Mouse (Mus musculus) MEL (cell line): ENCODE measurements at regions not wholly inside any gene's neighbourhood (a gene's known extent, or its start where the extent isn't known, plus 50 kb on each side); places are given as distances from the start of the nearest gene placed in this dataset.

Experiments
- DNase-seq: peaks from one replicate; pipeline ENCODE4 v3.0.0; 2011; ENCODE audit warnings: low read depth, low spot score
- H3K27ac ChIP-seq: 2 replicates; pipeline ENCODE4 v1.5.1; 2012; ENCODE audit warnings: low read depth, mild to moderate bottlenecking, control low read depth, low read length, moderate library complexity; ENCODE audit not compliant: control insufficient read depth
- H3K27me3 ChIP-seq, 2 experiments: fragments of 150-350 bp in 1 of 2; sonication (generic) in 1 of 2; 2 replicates each; pipeline ENCODE4 v1.6.1; 2012; ENCODE audit warnings: low read length in 2 of 2, mild to moderate bottlenecking in 2 of 2, improper control_type of control experiment in 1 of 2, moderate library complexity in 1 of 2; ENCODE audit not compliant: insufficient read depth in 2 of 2, control insufficient read depth in 1 of 2
- H3K36me3 ChIP-seq, 2 experiments: 2 replicates each; pipeline ENCODE4 v1.6.1; 2012 to 2014; ENCODE audit warnings: low read length in 2 of 2, improper control_type of control experiment in 1 of 2, inconsistent platforms in 1 of 2, mild to moderate bottlenecking in 1 of 2; ENCODE audit not compliant: insufficient read depth in 2 of 2, control insufficient read depth in 1 of 2
- H3K4me1 ChIP-seq, 2 experiments: fragments of 150-350 bp in 1 of 2; sonication (generic) in 1 of 2; 2 replicates each; pipeline ENCODE4 v1.6.1; 2012; ENCODE audit warnings: low read length in 2 of 2, improper control_type of control experiment in 1 of 2, mild to moderate bottlenecking in 1 of 2; ENCODE audit not compliant: insufficient read depth in 2 of 2, control insufficient read depth in 1 of 2
- H3K4me3 ChIP-seq, 2 experiments: fragments of 150-350 bp in 1 of 2; sonication (generic) in 1 of 2; 2 replicates each; pipeline ENCODE4 v1.5.1; 2012; ENCODE audit warnings: low read depth in 2 of 2, low read length in 2 of 2, mild to moderate bottlenecking in 2 of 2, moderate library complexity in 2 of 2, control low read depth in 1 of 2, improper control_type of control experiment in 1 of 2; ENCODE audit not compliant: control insufficient read depth in 1 of 2, insufficient read depth in 1 of 2
- H3K79me2 ChIP-seq: 2 replicates; pipeline ENCODE4 v1.6.1; 2012; ENCODE audit warnings: mild to moderate bottlenecking, low read length, moderate library complexity; ENCODE audit not compliant: control insufficient read depth, poor library complexity, insufficient read depth
- H3K9ac ChIP-seq: 2 replicates; pipeline ENCODE4 v1.6.1; 2012; ENCODE audit warnings: low read depth, mild to moderate bottlenecking, control low read depth, low read length, moderate library complexity; ENCODE audit not compliant: control insufficient read depth, poor library complexity, severe bottlenecking
- H3K9me3 ChIP-seq: fragments of 150-350 bp; sonication (generic); replicated peaks from 2 replicates; pipeline ENCODE4 v1.6.1; 2012; ENCODE audit warnings: mild to moderate bottlenecking, low read length, improper control_type of control experiment, moderate library complexity; ENCODE audit not compliant: insufficient read depth
- BHLHE40 ChIP-seq: IDR thresholded peaks from 2 replicates; pipeline ENCODE4 v1.6.1; 2012; ENCODE audit warnings: low read depth, mild to moderate bottlenecking, inconsistent platforms, low read length, improper control_type of control experiment, borderline replicate concordance
- CHD1 ChIP-seq: IDR thresholded peaks from 2 replicates; pipeline ENCODE4 v1.6.1; 2012; ENCODE audit warnings: low read depth, mild to moderate bottlenecking, inconsistent platforms, low read length, improper control_type of control experiment
- CHD2 ChIP-seq: IDR thresholded peaks from 2 replicates; pipeline ENCODE4 v1.6.1; 2011; ENCODE audit warnings: low read length, improper control_type of control experiment
- CTCF ChIP-seq, 3 experiments: IDR thresholded peaks in 2 of 3; conservative IDR thresholded peaks in 1 of 3; 2 replicates each; pipeline ENCODE4 v1.5.1; 2011 to 2012; ENCODE audit warnings: low read length in 3 of 3, low read depth in 2 of 3, mild to moderate bottlenecking in 2 of 3, improper control_type of control experiment in 1 of 3, inconsistent platforms in 1 of 3, mixed read lengths in 1 of 3, moderate library complexity in 1 of 3; ENCODE audit not compliant: control insufficient read depth in 1 of 3, insufficient read depth in 1 of 3, poor library complexity in 1 of 3, severe bottlenecking in 1 of 3
- E2F4 ChIP-seq: IDR thresholded peaks from 2 replicates; pipeline ENCODE4 v1.6.1; 2011; ENCODE audit warnings: low read depth, low read length, improper control_type of control experiment, borderline replicate concordance
- ELF1 ChIP-seq: IDR thresholded peaks from 2 replicates; pipeline ENCODE4 v1.6.1; 2014; ENCODE audit warnings: low read depth, mild to moderate bottlenecking, inconsistent platforms, low read length, improper control_type of control experiment, moderate library complexity
- ETS1 ChIP-seq: IDR thresholded peaks from 2 replicates; pipeline ENCODE4 v1.6.1; 2012; ENCODE audit warnings: low read depth, mild to moderate bottlenecking, inconsistent platforms, low read length, improper control_type of control experiment, moderate library complexity
- GABPA ChIP-seq: IDR thresholded peaks from 2 replicates; pipeline ENCODE4 v1.6.1; 2012; ENCODE audit warnings: low read depth, mild to moderate bottlenecking, inconsistent platforms, low read length, improper control_type of control experiment, moderate library complexity
- GATA1 ChIP-seq: IDR thresholded peaks from 2 replicates; pipeline ENCODE4 v1.6.1; 2011; ENCODE audit warnings: low read depth, low read length, improper control_type of control experiment
- HCFC1 ChIP-seq: IDR thresholded peaks from 2 replicates; pipeline ENCODE4 v1.6.1; 2012; ENCODE audit warnings: low read depth, mild to moderate bottlenecking, inconsistent platforms, low read length, improper control_type of control experiment, moderate library complexity
- MAFK ChIP-seq: IDR thresholded peaks from 2 replicates; pipeline ENCODE4 v1.6.1; 2011; ENCODE audit warnings: low read depth, mild to moderate bottlenecking, low read length, improper control_type of control experiment, borderline replicate concordance
- MXI1 ChIP-seq: IDR thresholded peaks from 2 replicates; pipeline ENCODE4 v1.6.1; 2011; ENCODE audit warnings: mild to moderate bottlenecking, low read depth, low read length, improper control_type of control experiment
- MYC ChIP-seq: IDR thresholded peaks from 2 replicates; pipeline ENCODE4 v1.6.1; 2011; ENCODE audit warnings: low read depth, mild to moderate bottlenecking, low read length, improper control_type of control experiment, moderate library complexity
- POLR2A ChIP-seq, 2 experiments: IDR thresholded peaks; 2 replicates each; pipeline ENCODE4 v1.6.1; 2011 to 2012; ENCODE audit warnings: low read length in 2 of 2, mild to moderate bottlenecking in 2 of 2, control low read depth in 1 of 2, improper control_type of control experiment in 1 of 2, low read depth in 1 of 2, moderate library complexity in 1 of 2; ENCODE audit not compliant: control insufficient read depth in 1 of 2, insufficient read depth in 1 of 2, poor library complexity in 1 of 2
- POLR2AphosphoS2 ChIP-seq: IDR thresholded peaks from 2 replicates; pipeline ENCODE4 v1.6.1; 2011; ENCODE audit warnings: low read length, improper control_type of control experiment
- SIN3A ChIP-seq: IDR thresholded peaks from 2 replicates; pipeline ENCODE4 v1.6.1; 2012; ENCODE audit warnings: low read length, improper control_type of control experiment, inconsistent platforms
- TBP ChIP-seq: IDR thresholded peaks from 2 replicates; pipeline ENCODE4 v1.8.0; 2011; ENCODE audit warnings: low read depth, low read length, improper control_type of control experiment
- USF1 ChIP-seq: IDR thresholded peaks from 2 replicates; pipeline ENCODE4 v1.6.1; 2014; ENCODE audit warnings: low read depth, mild to moderate bottlenecking, inconsistent platforms, low read length, improper control_type of control experiment, moderate library complexity
- ZKSCAN1 ChIP-seq: IDR thresholded peaks from 2 replicates; pipeline ENCODE4 v1.6.1; 2012; ENCODE audit warnings: low read depth, mild to moderate bottlenecking, inconsistent platforms, low read length, improper control_type of control experiment, moderate library complexity
- ZMIZ1 ChIP-seq: IDR thresholded peaks from 2 replicates; pipeline ENCODE4 v1.6.1; 2012; ENCODE audit warnings: low read depth, mild to moderate bottlenecking, inconsistent platforms, low read length, improper control_type of control experiment, moderate library complexity

DNA sequence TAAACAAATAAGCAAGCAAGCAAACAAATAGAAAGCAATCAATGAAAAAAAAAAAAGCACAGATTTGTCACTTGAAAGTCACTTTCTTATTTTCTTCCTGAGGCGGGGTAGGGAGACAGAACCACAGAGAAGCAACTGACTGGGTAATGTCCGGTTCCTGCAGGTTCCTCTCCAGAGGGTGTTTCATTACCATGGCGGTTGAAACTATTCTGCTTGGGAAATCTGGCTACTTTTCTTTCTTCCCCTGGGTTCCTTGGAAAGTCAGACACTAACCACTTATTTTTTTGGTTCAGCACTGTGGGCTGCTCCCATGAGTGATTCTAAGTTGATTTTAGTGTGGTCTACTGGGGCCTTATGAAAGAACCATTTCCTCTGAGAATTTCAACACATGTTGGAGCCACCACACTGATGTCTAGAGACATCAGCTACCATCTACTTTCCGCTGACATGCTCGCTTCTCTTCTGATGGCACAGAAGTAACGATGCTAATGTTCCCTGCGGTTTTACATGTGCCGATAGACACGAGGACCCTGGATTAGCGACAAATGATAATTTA lies 124.3 kb upstream of the L3mbtl4 start:
- no peak for DNase-seq
- Histone ChIP-seq H3K9me3 (no peaks in the 10 kb centered on the region), H3K79me2 (no peaks in the 10 kb centered on the region), H3K36me3 (no peaks in the 10 kb centered on the region), H3K27me3 (no peaks in the 10 kb centered on the region), H3K4me1 (no peaks in the 10 kb centered on the region), H3K27ac (no peak overlapping the region), H3K4me3 (no peak overlapping the region), H3K9ac (no peak overlapping the region)
- no peak for TF ChIP-seq BHLHE40
- no peak for TF ChIP-seq POLR2A (IDR thresholded peaks at IDR 0.05; ENCODE audit: control insufficient read depth in 1 of 2, insufficient read depth in 1 of 2, low read depth in 1 of 2, low read length in 2 of 2, poor library complexity in 1 of 2)
- no peak for TF ChIP-seq CHD1

DNA sequence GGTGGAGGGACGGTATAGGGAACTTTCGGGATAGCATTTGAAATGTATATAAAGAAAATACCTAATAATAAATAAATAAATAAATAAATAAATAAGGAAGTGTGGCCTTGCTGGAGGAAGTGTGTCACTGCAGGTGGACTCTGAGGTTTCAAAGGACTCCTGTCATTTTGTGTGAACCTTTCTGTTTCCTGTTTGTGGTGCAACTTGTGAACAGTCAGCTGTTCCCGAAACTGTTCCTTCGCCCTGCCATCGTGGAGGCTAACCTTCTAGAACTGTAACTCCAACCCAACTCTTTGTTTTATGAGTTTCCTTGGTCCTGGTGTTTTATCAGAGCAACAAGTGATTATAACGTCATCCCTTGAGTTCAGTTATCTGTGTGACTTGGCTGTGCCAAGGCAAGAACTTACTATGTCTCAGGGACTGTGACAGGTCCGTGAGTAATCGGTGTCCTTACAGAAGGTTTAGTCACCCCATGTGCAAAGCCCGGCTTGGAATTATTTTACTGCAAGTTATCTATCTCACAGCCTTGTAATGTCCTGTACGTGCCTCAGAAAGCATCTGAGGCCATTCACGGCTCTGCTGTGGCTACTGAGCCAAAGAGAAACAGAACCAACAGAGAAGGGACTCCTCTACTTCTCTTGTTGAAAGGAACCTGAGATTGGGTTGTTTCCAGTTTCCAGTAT lies 121.0 kb upstream of the L3mbtl4 start:
- H3K79me2 ChIP-seq: no peaks in the 10 kb centered on the region
- H3K27ac ChIP-seq: no peak overlapping the region
- H3K4me3 ChIP-seq: no peak overlapping the region
- no peaks in the 10 kb centered on the region for H3K36me3 ChIP-seq
- no peak for DNase-seq
- TF ChIP-seq MYC (no peak), USF1 (no peak), MXI1 (no peak), TBP (no peak), CTCF (IDR thresholded peaks at IDR 0.05 in 2 of 3, conservative IDR thresholded peaks at IDR 0.05 in 1 of 3; ENCODE audit: control insufficient read depth in 1 of 3, insufficient read depth in 1 of 3, low read depth in 2 of 3, low read length in 3 of 3, poor library complexity in 1 of 3, severe bottlenecking in 1 of 3) (no peak), ELF1 (no peak), BHLHE40 (no peak), GATA1 (no peak), ETS1 (no peak), SIN3A (no peak), POLR2AphosphoS2 (no peak), ZKSCAN1 (no peak), CHD2 (no peak), ZMIZ1 (no peak), MAFK (no peak), GABPA (no peak), HCFC1 (no peak), E2F4 (no peak)
- no peaks in the 10 kb centered on the region for H3K9me3 ChIP-seq
- H3K4me1 ChIP-seq: no peaks in the 10 kb centered on the region
- H3K27me3 ChIP-seq: no peaks in the 10 kb centered on the region
- no peak overlapping the region for H3K9ac ChIP-seq
